In the genomic region with DNA sequence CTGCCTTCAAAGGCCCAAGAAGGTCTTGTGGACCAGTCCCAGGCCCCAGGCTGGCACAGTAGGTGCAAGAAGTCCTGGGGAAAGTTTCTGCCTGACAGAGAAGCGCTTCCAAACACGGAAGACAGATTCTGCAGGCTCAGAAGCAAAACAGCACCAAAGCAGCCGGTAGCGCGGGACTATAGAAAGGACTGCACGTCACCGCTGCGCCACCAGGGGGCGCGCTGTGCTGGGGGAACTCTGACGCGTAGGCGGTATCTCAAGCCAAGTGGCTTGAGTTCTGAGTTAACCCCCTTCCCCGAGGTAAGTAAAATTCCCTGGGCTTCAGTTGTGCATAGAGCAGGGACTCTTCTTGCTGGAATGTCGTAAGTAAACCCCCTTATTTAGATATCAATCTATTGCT, we compare ENCODE assay signal across 8 mouse cellular contexts. TPM values are rescaled to one million over a fixed set of nuclear protein-coding genes. Genes with fewer than 3 reads are reported as not detected.
DNase-seq lines count a peak whose midpoint lies in the region; ATAC-seq and TF ChIP-seq lines count a peak whose summit lies in the region.

No protein-coding gene starts in this region.

- H3K36me3 ChIP-seq in liver, adult 2 months (ENCODE audit: control insufficient read depth, insufficient read depth, low read length) = 0 out of 2 replicates have a peak, but pooled peaks cover 4% of the 10 kb centered on the region
- H3K36me3 ChIP-seq in neural tube, embryonic 12.5 days = peaks cover 16% of the 10 kb centered on the region

- no peak overlapping the region for H3K9ac ChIP-seq in liver, adult 2 months (ENCODE audit: low read depth, low read length)
- 0 out of 2 replicates have a peak overlapping the region, but pooled peaks have one; percentile 26 for H3K9ac ChIP-seq in neural tube, embryonic 12.5 days

- no peaks in the 10 kb centered on the region for H3K9me3 ChIP-seq in neural tube, embryonic 12.5 days

- H3K4me1 ChIP-seq in liver, adult 2 months (ENCODE audit: control insufficient read depth, insufficient read depth, low read length) = peaks cover 7% of the 10 kb centered on the region; the same call in 1 of the 2 replicates
- peaks cover 27% of the 10 kb centered on the region for H3K4me1 ChIP-seq in neural tube, embryonic 12.5 days

- 4% methylated on average over 15 of the region's 15 CpGs for WGBS in liver, adult 2 months
- 5% methylated on average over 15 of the region's 15 CpGs for WGBS in neural tube, embryonic 12.5 days

- H3K27ac ChIP-seq in liver, adult 2 months (replicated peaks; ENCODE audit: insufficient read depth, low read depth, low read length) = no peak overlapping the region
- H3K27ac ChIP-seq in neural tube, embryonic 12.5 days = no peak overlapping the region

- H3K4me3 ChIP-seq in liver, adult 2 months (ENCODE audit: insufficient read depth, low read depth, low read length) = no peak overlapping the region
- peak overlapping the region; percentile 12; the same call in 1 of the 2 replicates for H3K4me3 ChIP-seq in neural tube, embryonic 12.5 days

- TF ChIP-seq CTCF in liver, adult 2 months (IDR thresholded peaks at IDR 0.05; ENCODE audit: low read depth, low read length) = peak; percentile 96

- TF ChIP-seq POLR2A in liver, adult 2 months (IDR thresholded peaks at IDR 0.05; ENCODE audit: extremely low read depth, insufficient read depth, low read length) = no peak

- H3K4me2 ChIP-seq in neural tube, embryonic 12.5 days (replicated peaks) = peak overlapping the region; percentile 35

- no peaks in the 10 kb centered on the region for H3K79me2 ChIP-seq in liver, adult 2 months (ENCODE audit: control insufficient read depth, insufficient read depth, low read length)

- DNase-seq in 3134 (ENCODE audit: extremely low read depth, insufficient read length, low spot score) (peak; percentile 85), adipocyte (ENCODE audit: low spot score) (peak; percentile 69)
- peak; percentile 87 for DNase-seq in embryo, embryonic 10.5 days (ENCODE audit: low spot score)
- DNase-seq in heart, adult 11 months = peak; percentile 95
- DNase-seq in kidney, adult 8-10 months = peak; percentile 65 to 79
- DNase-seq in liver, adult 2 months (ENCODE audit: extremely low read depth, low read depth, low spot score) = no peak
- peak; percentile 48 for DNase-seq in telencephalon, adult 2 months (ENCODE audit: low read depth, low spot score)

- no peaks in the 10 kb centered on the region for H3K27me3 ChIP-seq in liver, adult 2 months (ENCODE audit: control insufficient read depth, insufficient read depth, low read length)
- H3K27me3 ChIP-seq in neural tube, embryonic 12.5 days (replicated peaks) = no peaks in the 10 kb centered on the region

- no peak for ATAC-seq in neural tube, embryonic 12.5 days (ENCODE audit: low FRiP score, low read depth)

RNA-seq across cellular contexts. Expression of gene Cog1, which starts 0.8 kb away (rescaled TPM):
- 6.0 and 8.3 TPM in 2 replicates for total RNA-seq in liver, adult 2 months (2014; rRNA removed)
- 14.6 and 17.7 TPM in 2 replicates for polyA plus RNA-seq in liver, adult 2 months (2012; rRNA removed)
- polyA plus RNA-seq in neural tube, embryonic 12.5 days (2016; fragmentation: Nextera tagmentation; extraction: Ambion mirVana) = 44.1 and 50.7 TPM in 2 replicates

RNA-seq across cellular contexts. Expression of gene Slc39a11, which starts 1.7 kb away (rescaled TPM):
- 18.8 and 21.5 TPM in 2 replicates for total RNA-seq in liver, adult 2 months (2014; rRNA removed)
- polyA plus RNA-seq in liver, adult 2 months (2012; rRNA removed) = 22.8 and 27.2 TPM in 2 replicates
- 26.1 and 26.7 TPM in 2 replicates for polyA plus RNA-seq in neural tube, embryonic 12.5 days (2016; fragmentation: Nextera tagmentation; extraction: Ambion mirVana)

RNA-seq across cellular contexts. Expression of gene Sstr2, which starts 29.0 kb away (rescaled TPM):
- total RNA-seq in liver, adult 2 months (2014; rRNA removed) = 0.07 TPM in 1 of 2 replicates, not detected in the other
- polyA plus RNA-seq in liver, adult 2 months (2012; rRNA removed) = 0.17 TPM in 1 of 2 replicates, not detected in the other
- 27.6 and 27.8 TPM in 2 replicates for polyA plus RNA-seq in neural tube, embryonic 12.5 days (2016; fragmentation: Nextera tagmentation; extraction: Ambion mirVana)

RNA-seq across cellular contexts. Expression of gene Fam104a, which starts 35.8 kb away (rescaled TPM):
- 4.5 and 5.6 TPM in 2 replicates for total RNA-seq in liver, adult 2 months (2014; rRNA removed)
- 15.2 and 16.4 TPM in 2 replicates for polyA plus RNA-seq in liver, adult 2 months (2012; rRNA removed)
- 49.9 and 51.0 TPM in 2 replicates for polyA plus RNA-seq in neural tube, embryonic 12.5 days (2016; fragmentation: Nextera tagmentation; extraction: Ambion mirVana)

RNA-seq across cellular contexts. Expression of gene D11Wsu47e, which starts 36.1 kb away (rescaled TPM):
- total RNA-seq in liver, adult 2 months (2014; rRNA removed) = 4.1 and 5.0 TPM in 2 replicates
- 3.3 and 4.5 TPM in 2 replicates for polyA plus RNA-seq in liver, adult 2 months (2012; rRNA removed)
- 21.9 and 22.8 TPM in 2 replicates for polyA plus RNA-seq in neural tube, embryonic 12.5 days (2016; fragmentation: Nextera tagmentation; extraction: Ambion mirVana)

Comparison
In these comparisons a context has a peak if more than half of its experiments do, and no peak if none do; other contexts are left out.
1. RNA of gene Sstr2, which starts 29.0 kb away (polyA plus RNA-seq): 27.6 to 27.8 TPM in neural tube, embryonic 12.5 days; 0.17 TPM in liver, adult 2 months; every median in the first group is over 10 times any median in the second.